Mouse (Mus musculus) intestine, embryonic 14.5 days (tissue): ENCODE measurements around the gene Prorsd1. TPM values are rescaled to one million over a fixed set of nuclear protein-coding genes. Genes with fewer than 3 reads are reported as not detected.
A peak's percentile ranks its signal among the peaks of the same experiment; 100 is the strongest.

Experiments
- ATAC-seq: fragments of 200-750 bp; cut with Nextera tagmentation; replicated peaks from 2 replicates; pipeline ENCODE4 v1.8.0; 2017; ENCODE audit warnings: low read depth, moderate number of reproducible peaks, moderate TSS enrichment, moderate library complexity; ENCODE audit not compliant: low FRiP score, low TSS enrichment
- DNase-seq: peaks from one replicate; pipeline ENCODE4 v3.0.0-alpha.2; 2018; ENCODE audit warnings: low spot score
- H3K27ac ChIP-seq: fragments of 300-500 bp; sonication (generic); 2 replicates; pipeline ENCODE4 v1.5.1; 2014; ENCODE audit warnings: low read depth, mild to moderate bottlenecking, control low read depth
- H3K27me3 ChIP-seq: fragments of 300-500 bp; sonication (generic); replicated peaks from 2 replicates; pipeline ENCODE4 v1.6.1; 2014; ENCODE audit warnings: low read length, control low read depth; ENCODE audit not compliant: control insufficient read depth, insufficient read depth
- H3K36me3 ChIP-seq: fragments of 300-500 bp; sonication (generic); 2 replicates; pipeline ENCODE4 v1.6.1; 2014; ENCODE audit warnings: low read length, control low read depth; ENCODE audit not compliant: control insufficient read depth, insufficient read depth
- H3K4me1 ChIP-seq: fragments of 300-500 bp; sonication (generic); replicated peaks from 2 replicates; pipeline ENCODE4 v1.6.1; 2014; ENCODE audit warnings: low read length, control low read depth, mixed read lengths; ENCODE audit not compliant: control insufficient read depth, insufficient read depth
- H3K4me2 ChIP-seq: fragments of 300-500 bp; sonication (generic); 2 replicates; pipeline ENCODE4 v1.6.1; 2014; ENCODE audit warnings: low read length
- H3K4me3 ChIP-seq: fragments of 300-500 bp; sonication (generic); 2 replicates; pipeline ENCODE4 v1.5.1; 2014; ENCODE audit warnings: low read depth, low read length, control low read depth, mixed read lengths
- H3K9ac ChIP-seq: fragments of 300-500 bp; sonication (generic); 2 replicates; pipeline ENCODE4 v1.6.1; 2014; ENCODE audit warnings: mild to moderate bottlenecking, low read length
- H3K9me3 ChIP-seq: fragments of 300-500 bp; sonication (generic); 2 replicates; pipeline ENCODE4 v1.6.1; 2016; ENCODE audit warnings: low read length, control low read depth; ENCODE audit not compliant: control insufficient read depth
- WGBS: fragments of 180-500 bp; shearing (Covaris S2); extraction: QIAGEN DNeasy Blood & Tissue Kit; methylation state at CpG from one replicate; pipeline ENCODE4 v1.1.7; 2014; 5-methylcytosine and 5-hydroxymethylcytosine counted together
- polyA plus RNA-seq: library from polyadenylated mRNA; unstranded; fragments of >200 nt; fragmentation: Nextera tagmentation; extraction: Ambion mirVana; gene quantifications from 2 replicates; pipeline ENCODE4 v1.2.1, GENCODE M21; 2014

Prorsd1 gene
- 29.4 and 31.7 TPM in 2 replicates for polyA plus RNA-seq

- Histone ChIP-seq H3K27ac (peak within 1 kb of the TSS; percentile 51), H3K27me3 (no peaks in the 10 kb centered on the region), H3K36me3 (peaks cover 23% of the 10 kb centered on the region), H3K9ac (peak within 1 kb of the TSS; percentile 51), H3K4me3 (peak within 1 kb of the TSS; percentile 48), H3K4me1 (0 out of 2 replicates have a peak, but pooled peaks cover 3% of the 10 kb centered on the region), H3K9me3 (no peaks in the 10 kb centered on the region), H3K4me2 (peak within 1 kb of the TSS; percentile 60)
- 2% methylated on average over 40 of the region's 40 CpGs for WGBS
- ATAC-seq (peak; percentile 99), DNase-seq (peak; percentile 92)
Measured at GRCm38 (mm10) chr11:29514682-29515412, at the start of gene Prorsd1. Gene Prorsd1, minus strand, starts transcription at chr11:29515033.

DNA sequence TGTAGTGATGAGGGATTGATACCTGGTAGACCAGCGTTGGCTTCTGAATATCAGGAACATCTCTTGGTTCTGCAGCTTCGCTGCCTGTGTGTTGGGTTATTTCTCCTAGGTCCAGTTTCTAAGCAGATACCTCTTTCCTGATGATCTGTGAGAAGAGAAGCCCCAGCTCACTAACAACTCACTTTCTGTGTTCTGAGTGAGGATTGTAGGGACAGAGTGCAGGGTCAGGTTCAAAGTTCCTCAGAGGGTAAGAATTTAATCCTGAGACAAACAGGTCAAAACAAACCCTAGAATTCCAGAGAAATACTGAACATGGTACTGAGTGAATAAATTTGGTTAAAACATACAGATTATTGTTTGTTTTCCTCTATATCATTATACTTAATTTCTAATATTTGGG lies 48.6 kb upstream of the Prorsd1 start:
- H3K27me3 ChIP-seq: no peaks in the 10 kb centered on the region
- WGBS: 85% methylated on average over 2 of the region's 2 CpGs

GRCm38 (mm10) chr11:29560990-29561389 lies 46.2 kb upstream of the Prorsd1 start:
- H3K27me3 ChIP-seq: no peaks in the 10 kb centered on the region
- H3K4me1 ChIP-seq: no peaks in the 10 kb centered on the region
- no peak for DNase-seq
- no peak overlapping the region for H3K27ac ChIP-seq
- H3K4me2 ChIP-seq: no peak overlapping the region
- WGBS: 85% methylated on average over 3 of the region's 3 CpGs
- no peaks in the 10 kb centered on the region for H3K9me3 ChIP-seq
- no peak for ATAC-seq
- no peaks in the 10 kb centered on the region for H3K36me3 ChIP-seq
- no peak overlapping the region for H3K4me3 ChIP-seq
- no peak overlapping the region for H3K9ac ChIP-seq

More for the DNA sequence above, 48.6 kb upstream of the Prorsd1 start:
- no peak overlapping the region for H3K27ac ChIP-seq
- H3K9me3 ChIP-seq: no peaks in the 10 kb centered on the region
- H3K4me3 ChIP-seq: no peak overlapping the region
- DNase-seq (no peak), ATAC-seq (no peak)
- H3K4me1 ChIP-seq: no peaks in the 10 kb centered on the region
- H3K9ac ChIP-seq: no peak overlapping the region
- H3K4me2 ChIP-seq: no peak overlapping the region
- H3K36me3 ChIP-seq: no peaks in the 10 kb centered on the region

DNA sequence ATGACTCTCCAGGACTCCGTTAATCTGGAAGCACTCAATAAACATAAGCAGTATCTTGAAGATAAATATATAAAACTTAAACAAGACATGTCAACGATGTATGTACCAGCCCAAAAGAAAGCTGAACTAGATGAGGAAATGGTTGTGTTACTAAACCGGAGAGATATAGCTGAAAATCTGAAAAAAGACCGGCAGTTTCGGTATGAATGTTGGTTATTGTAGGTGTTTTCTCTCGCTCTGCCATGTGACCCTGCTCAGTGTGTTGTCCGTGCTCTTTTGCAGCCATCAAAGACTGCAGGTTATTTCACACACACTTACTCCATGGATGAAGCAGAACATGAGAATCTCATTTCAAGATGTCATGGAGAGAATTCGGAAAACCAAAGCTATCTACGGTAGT lies 45.6 kb upstream of the Prorsd1 start:
- 81% methylated on average over 9 of the region's 9 CpGs for WGBS
- ATAC-seq: no peak

GRCm38 (mm10) chr11:29549425-29549778 lies 34.6 kb upstream of the Prorsd1 start:
- ATAC-seq: no peak
- no peaks in the 10 kb centered on the region for H3K9me3 ChIP-seq
- DNase-seq: no peak
- WGBS: 86% methylated on average over 1 of the region's 1 CpGs
- H3K27me3 ChIP-seq: no peaks in the 10 kb centered on the region
- no peak overlapping the region for H3K4me2 ChIP-seq
- no peaks in the 10 kb centered on the region for H3K4me1 ChIP-seq
- H3K27ac ChIP-seq: no peak overlapping the region
- no peak overlapping the region for H3K4me3 ChIP-seq
- peaks cover 23% of the 10 kb centered on the region for H3K36me3 ChIP-seq
- H3K9ac ChIP-seq: no peak overlapping the region

More for the DNA sequence above, 45.6 kb upstream of the Prorsd1 start:
- no peak overlapping the region for H3K9ac ChIP-seq
- H3K27me3 ChIP-seq: no peaks in the 10 kb centered on the region
- no peak overlapping the region for H3K27ac ChIP-seq
- no peaks in the 10 kb centered on the region for H3K4me1 ChIP-seq
- H3K36me3 ChIP-seq: no peaks in the 10 kb centered on the region
- no peaks in the 10 kb centered on the region for H3K9me3 ChIP-seq
- DNase-seq: no peak
- no peak overlapping the region for H3K4me3 ChIP-seq
- H3K4me2 ChIP-seq: no peak overlapping the region

DNA sequence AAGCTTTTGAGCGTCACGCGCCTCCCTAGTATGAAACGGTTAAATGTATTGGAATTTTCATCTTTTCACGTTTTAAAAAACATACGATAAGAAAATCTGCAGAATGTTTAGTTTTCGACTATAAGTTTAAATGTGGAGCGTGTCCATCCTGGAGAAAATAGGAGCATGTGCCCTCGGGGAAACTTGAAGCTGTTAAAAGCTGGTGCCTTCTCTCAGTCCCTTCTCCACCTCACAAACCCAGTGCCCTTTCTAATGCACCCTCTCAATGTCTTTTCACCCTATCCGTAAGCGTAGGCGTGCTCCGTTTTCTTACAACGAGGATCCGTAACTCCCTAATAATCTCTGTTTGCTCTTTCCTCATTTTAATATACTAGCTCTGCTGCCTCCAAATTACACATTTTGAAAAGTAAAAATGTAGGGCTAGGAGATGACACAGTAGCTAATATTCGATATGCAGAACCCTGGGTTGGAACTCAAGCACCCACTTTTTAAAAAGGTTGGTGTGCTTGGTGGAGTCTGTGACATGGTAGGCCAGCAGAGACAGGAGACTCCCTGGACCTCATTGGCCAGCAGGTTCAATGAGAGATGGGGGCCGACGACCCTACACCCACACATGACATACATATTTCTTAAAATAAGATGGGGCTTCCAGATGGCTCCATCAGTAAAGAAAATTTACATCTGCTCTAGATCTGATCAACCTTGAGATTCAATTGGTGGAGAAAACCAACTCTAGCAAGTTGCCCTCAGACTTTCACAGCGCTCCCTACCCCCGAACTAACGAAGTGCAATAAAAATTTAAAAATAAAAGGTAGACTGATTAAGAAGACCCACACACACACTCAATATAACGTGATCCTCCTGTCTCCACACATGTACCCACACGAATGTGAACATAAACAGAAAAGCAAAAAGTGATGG lies 33.9 kb upstream of the Prorsd1 start:
- H3K4me3 ChIP-seq: peak overlapping the region; percentile 96

GRCm38 (mm10) chr11:29547752-29548503 lies 33.1 kb upstream of the Prorsd1 start, which contains the start of the genes Clhc1 and Rps27a:
Gene Clhc1, plus strand, starts transcription at chr11:29547950.
Gene Rps27a, minus strand, starts transcription at chr11:29548109.
- ATAC-seq: peak; percentile 97
- Histone ChIP-seq H3K9ac (peak within 1 kb of the TSS; percentile 96), H3K27me3 (no peaks in the 10 kb centered on the region), H3K4me3 (peak within 1 kb of the TSS; percentile 96), H3K4me2 (peak within 1 kb of the TSS; percentile 78), H3K4me1 (no peaks in the 10 kb centered on the region), H3K27ac (peak within 1 kb of the TSS; percentile 76), H3K36me3 (peaks cover 34% of the 10 kb centered on the region), H3K9me3 (no peaks in the 10 kb centered on the region)
- peak; percentile 99 for DNase-seq
- WGBS: under 1% methylated on average over 46 of the region's 46 CpGs

More for the DNA sequence above, 33.9 kb upstream of the Prorsd1 start:
- WGBS: 23% methylated on average over 23 of the region's 23 CpGs
- Histone ChIP-seq H3K4me1 (no peaks in the 10 kb centered on the region), H3K9ac (peak overlapping the region; percentile 96), H3K4me2 (peak overlapping the region; percentile 60), H3K27me3 (no peaks in the 10 kb centered on the region), H3K27ac (peak overlapping the region; percentile 76; the same call in 1 of the 2 replicates), H3K9me3 (no peaks in the 10 kb centered on the region), H3K36me3 (peaks cover 29% of the 10 kb centered on the region)
- DNase-seq (no peak), ATAC-seq (no peak)

DNA sequence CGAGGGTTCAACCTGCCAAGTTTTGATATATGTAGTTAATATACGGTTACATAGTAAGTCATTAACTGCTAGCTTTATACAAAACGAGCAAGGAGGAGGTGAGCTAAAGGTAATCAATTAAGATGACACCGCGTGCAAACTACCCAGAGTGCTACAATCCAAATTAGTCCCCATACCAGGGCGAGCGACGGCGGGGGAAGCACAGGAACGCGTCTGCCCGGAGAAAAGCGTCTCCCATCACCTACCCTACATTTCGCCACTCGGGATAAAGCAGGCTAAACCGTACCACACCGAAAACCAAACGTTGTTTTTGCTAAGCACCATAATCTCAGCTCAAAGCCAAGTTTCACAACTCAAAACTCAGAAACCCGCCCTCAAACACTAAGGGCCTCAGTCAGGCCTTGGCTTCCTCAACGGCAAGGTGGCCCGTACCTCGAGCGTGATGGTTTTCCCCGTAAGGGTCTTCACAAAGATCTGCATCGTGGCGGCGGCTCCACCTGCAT lies 32.5 kb upstream of the Prorsd1 start:
- DNase-seq (no peak), ATAC-seq (peak; percentile 47; the same call in 1 of the 2 replicates)
- Histone ChIP-seq H3K4me2 (peak overlapping the region; percentile 78), H3K27me3 (no peaks in the 10 kb centered on the region), H3K36me3 (peaks cover 36% of the 10 kb centered on the region), H3K27ac (peak overlapping the region; percentile 76), H3K4me3 (peak overlapping the region; percentile 96), H3K4me1 (no peaks in the 10 kb centered on the region), H3K9ac (peak overlapping the region; percentile 96), H3K9me3 (no peaks in the 10 kb centered on the region)
- under 1% methylated on average over 27 of the region's 27 CpGs for WGBS
